ENCODE assay signal across 24 mouse cellular contexts in genomic region chr17:31195207-31195606, GRCm38 (mm10). TPM values are rescaled to one million over a fixed set of nuclear protein-coding genes. Genes with fewer than 3 reads are reported as not detected.
DNase-seq lines count a peak whose midpoint lies in the region; ATAC-seq and TF ChIP-seq lines count a peak whose summit lies in the region.
"Had no signal": no experiment of that assay in that cellular context is flagged by ENCODE, and none has a peak within 500 bp of the region (broad histone marks: within the 10 kb centered on the region; RNA-seq: fewer than 3 reads in every experiment).

No protein-coding gene starts in this region.

- H3K9ac ChIP-seq in liver, embryonic 15.5 days, result no peak overlapping the region
- H3K9ac ChIP-seq: embryonic facial prominence, embryonic 13.5 days; forebrain, embryonic 13.5 days; forebrain, postnatal 0 days; heart, embryonic 12.5 days; hindbrain, embryonic 14.5 days had no signal

- no peaks in the 10 kb centered on the region for H3K27me3 ChIP-seq in liver, embryonic 15.5 days
- H3K27me3 ChIP-seq: embryonic facial prominence, embryonic 13.5 days; forebrain, embryonic 13.5 days; heart, embryonic 12.5 days had no signal

- H3K36me3 ChIP-seq in liver, embryonic 15.5 days (replicated peaks), result no peaks in the 10 kb centered on the region
- H3K36me3 ChIP-seq: embryonic facial prominence, embryonic 13.5 days; G1E; heart, embryonic 12.5 days; hindbrain, embryonic 10.5 days had no signal

- TF ChIP-seq CTCF in bone marrow, adult 2 months (IDR thresholded peaks at IDR 0.05; ENCODE audit: control insufficient read depth, insufficient read depth, low read length), result no peak

- 0 out of 2 replicates have a peak overlapping the region, but pooled peaks have one; percentile 31 for H3K27ac ChIP-seq in bone marrow, adult 2 months (ENCODE audit: control insufficient read depth, insufficient read depth, low read depth, low read length, poor library complexity)
- H3K27ac ChIP-seq in liver, embryonic 15.5 days (replicated peaks), result no peak overlapping the region
- H3K27ac ChIP-seq: embryonic facial prominence, embryonic 13.5 days; forebrain, embryonic 13.5 days; hindbrain, embryonic 14.5 days had no signal

- no peak for TF ChIP-seq POLR2A in bone marrow, adult 2 months (IDR thresholded peaks at IDR 0.05; ENCODE audit: borderline replicate concordance, control insufficient read depth, low read depth, low read length)

- H3K4me1 ChIP-seq in bone marrow, adult 2 months (ENCODE audit: control insufficient read depth, insufficient read depth, low read length), result peaks cover 7% of the 10 kb centered on the region; the same call in 1 of the 2 replicates
- H3K4me1 ChIP-seq in liver, embryonic 15.5 days (replicated peaks), result peaks cover 8% of the 10 kb centered on the region; the same call in 1 of the 2 replicates
- H3K4me1 ChIP-seq: forebrain, embryonic 13.5 days; heart, embryonic 12.5 days had no signal

- intact Hi-C loops in left cerebral cortex, postnatal 25 days (cut with DNase I), result no loop called here

- H3K4me3 ChIP-seq in bone marrow, adult 2 months (replicated peaks; ENCODE audit: control insufficient read depth, low read depth, low read length), result no peak overlapping the region
- no peak overlapping the region for H3K4me3 ChIP-seq in liver, embryonic 15.5 days (replicated peaks)
- H3K4me3 ChIP-seq: embryonic facial prominence, embryonic 13.5 days; forebrain, embryonic 13.5 days; heart, embryonic 12.5 days; hindbrain, embryonic 10.5 days had no signal

- H3K9me3 ChIP-seq in liver, embryonic 15.5 days (replicated peaks), result no peaks in the 10 kb centered on the region
- H3K9me3 ChIP-seq: embryonic facial prominence, embryonic 13.5 days; forebrain, embryonic 13.5 days; heart, embryonic 12.5 days; hindbrain, embryonic 10.5 days had no signal

- WGBS in bone marrow, adult 2 months, result 41% methylated on average over 6 of the region's 6 CpGs
- 42% methylated on average over 6 of the region's 6 CpGs for WGBS in liver, embryonic 15.5 days (ENCODE audit: insufficient replicate concordance)

- peak; percentile 4 for DNase-seq in brain, adult 2 months (ENCODE audit: low read depth, low spot score)
- DNase-seq in left cerebral cortex, postnatal 25 days (ENCODE audit: low spot score in 2 of 2), result no peak
- no peak for DNase-seq in cerebellum, postnatal 25 days
- DNase-seq: adrenal gland, adult 8-10 months; adrenal gland, postnatal 36 days; cerebellum, adult 2 months; cerebellum, postnatal 14 days; forebrain, postnatal 0 days; gastrocnemius, postnatal 14 days had no signal

- peak; percentile 31; the same call in 1 of the 2 replicates for ATAC-seq in liver, embryonic 15.5 days (ENCODE audit: insufficient read depth)
- peak; percentile 63 for ATAC-seq in megakaryocyte-erythroid progenitor cell, adult 5-6 weeks (replicated peaks; ENCODE audit: low FRiP score, low TSS enrichment, poor library complexity, severe bottlenecking)
- ATAC-seq: CD4-positive, CD25-positive, alpha-beta regulatory T cell, adult 4 months; forebrain, embryonic 13.5 days; forebrain, postnatal 0 days had no signal

- no peak overlapping the region for H3K4me2 ChIP-seq in liver, embryonic 15.5 days
- H3K4me2 ChIP-seq: embryonic facial prominence, embryonic 13.5 days; forebrain, embryonic 13.5 days; heart, embryonic 12.5 days; hindbrain, embryonic 14.5 days had no signal

RNA-seq across cellular contexts. Expression of gene Tmprss3, which starts 3.6 kb away (rescaled TPM):
- polyA plus RNA-seq in bone marrow, adult 2 months (2011; ENCODE audit: insufficient read depth, insufficient read length, low replicate concordance, missing spikeins), result 4.2 and 4.3 TPM in 2 replicates
- 0.29 and 0.46 TPM in 2 replicates for polyA plus RNA-seq in liver, embryonic 15.5 days (2015; fragmentation: Nextera tagmentation; extraction: Ambion mirVana)
- total RNA-seq in megakaryocyte-erythroid progenitor cell, adult 5-6 weeks (2014; fragmentation: Nextera tagmentation), result 0.35 and 2.6 TPM in 2 replicates
- 0.42 TPM in 1 of 2 replicates, not detected in the other for total RNA-seq in megakaryocyte-erythroid progenitor cell, adult 5-6 weeks (2017)
- total RNA-seq in left cerebral cortex, postnatal 25 days (2021), result under 1 TPM in 1 of 2 experiments, not detected in 1; 0.14 TPM
- total RNA-seq: adrenal gland, adult 8-10 months; adrenal gland, postnatal 36 days; forebrain, postnatal 0 days; G1E; gastrocnemius, adult 18-20 months; gastrocnemius, postnatal 14 days; heart, adult 8-10 months; heart, postnatal 25 days had no signal
- polyA plus RNA-seq: embryonic facial prominence, embryonic 13.5 days; forebrain, embryonic 13.5 days; forebrain, postnatal 0 days; G1E; heart, embryonic 12.5 days; heart, embryonic 16.5 days; hindbrain, embryonic 10.5 days had no signal

RNA-seq across cellular contexts. Expression of gene Ubash3a, which starts 12.5 kb away (rescaled TPM):
- 7.3 and 13.0 TPM in 2 replicates for polyA plus RNA-seq in bone marrow, adult 2 months (2011; ENCODE audit: insufficient read depth, insufficient read length, low replicate concordance, missing spikeins)
- polyA plus RNA-seq in liver, embryonic 15.5 days (2015; fragmentation: Nextera tagmentation; extraction: Ambion mirVana), result 10.2 and 10.6 TPM in 2 replicates
- total RNA-seq in megakaryocyte-erythroid progenitor cell, adult 5-6 weeks (2014; fragmentation: Nextera tagmentation), result 42.5 and 53.9 TPM in 2 replicates
- 34.0 and 45.9 TPM in 2 replicates for total RNA-seq in megakaryocyte-erythroid progenitor cell, adult 5-6 weeks (2017)
- not detected for total RNA-seq in left cerebral cortex, postnatal 25 days (2021)
- total RNA-seq: gastrocnemius, adult 18-20 months; gastrocnemius, postnatal 14 days; heart, postnatal 25 days had no signal
- polyA plus RNA-seq: cerebellum, adult 2 months; forebrain, postnatal 0 days; G1E; hindbrain, embryonic 14.5 days had no signal

RNA-seq across cellular contexts. Expression of gene Tff1, which starts 30.1 kb away (rescaled TPM):
- not detected in 2 replicates for polyA plus RNA-seq in bone marrow, adult 2 months (2011; ENCODE audit: insufficient read depth, insufficient read length, low replicate concordance, missing spikeins)
- not detected in 2 replicates for polyA plus RNA-seq in liver, embryonic 15.5 days (2015; fragmentation: Nextera tagmentation; extraction: Ambion mirVana)
- not detected in 2 replicates for total RNA-seq in megakaryocyte-erythroid progenitor cell, adult 5-6 weeks (2014; fragmentation: Nextera tagmentation)
- total RNA-seq in megakaryocyte-erythroid progenitor cell, adult 5-6 weeks (2017), result not detected in 2 replicates
- not detected for total RNA-seq in left cerebral cortex, postnatal 25 days (2021)
- total RNA-seq: adrenal gland, adult 8-10 months; adrenal gland, postnatal 36 days; forebrain, postnatal 0 days; G1E; gastrocnemius, adult 18-20 months; gastrocnemius, postnatal 14 days; granulocyte monocyte progenitor cell, adult 5-6 weeks; heart, adult 8-10 months; heart, postnatal 25 days had no signal
- polyA plus RNA-seq: CD4-positive, CD25-positive, alpha-beta regulatory T cell, adult 4 months; cerebellum, adult 2 months; embryonic facial prominence, embryonic 13.5 days; forebrain, embryonic 13.5 days; forebrain, postnatal 0 days; G1E; heart, embryonic 12.5 days; heart, embryonic 16.5 days; hindbrain, embryonic 10.5 days; hindbrain, embryonic 14.5 days had no signal

RNA-seq across cellular contexts. Expression of gene Tff2, which starts 51.1 kb away (rescaled TPM):
- polyA plus RNA-seq in bone marrow, adult 2 months (2011; ENCODE audit: insufficient read depth, insufficient read length, low replicate concordance, missing spikeins), result not detected in 2 replicates
- polyA plus RNA-seq in liver, embryonic 15.5 days (2015; fragmentation: Nextera tagmentation; extraction: Ambion mirVana), result not detected in 2 replicates
- not detected in 2 replicates for total RNA-seq in megakaryocyte-erythroid progenitor cell, adult 5-6 weeks (2014; fragmentation: Nextera tagmentation)
- total RNA-seq in megakaryocyte-erythroid progenitor cell, adult 5-6 weeks (2017), result not detected in 2 replicates
- total RNA-seq in left cerebral cortex, postnatal 25 days (2021), result not detected
- total RNA-seq: adrenal gland, adult 8-10 months; adrenal gland, postnatal 36 days; forebrain, postnatal 0 days; G1E; gastrocnemius, adult 18-20 months; gastrocnemius, postnatal 14 days; granulocyte monocyte progenitor cell, adult 5-6 weeks; heart, adult 8-10 months; heart, postnatal 25 days had no signal
- polyA plus RNA-seq: CD4-positive, CD25-positive, alpha-beta regulatory T cell, adult 4 months; cerebellum, adult 2 months; embryonic facial prominence, embryonic 13.5 days; forebrain, embryonic 13.5 days; forebrain, postnatal 0 days; G1E; heart, embryonic 12.5 days; heart, embryonic 16.5 days; hindbrain, embryonic 10.5 days; hindbrain, embryonic 14.5 days had no signal

Comparison
In these comparisons a context has a peak if more than half of its experiments do, and no peak if none do; other contexts are left out.
1. RNA of gene Ubash3a, which starts 12.5 kb away (total RNA-seq): 34.0 to 53.9 TPM in megakaryocyte-erythroid progenitor cell, adult 5-6 weeks; not detected in left cerebral cortex, postnatal 25 days; every median in the first group is over 10 times any median in the second.